Mouse (Mus musculus): ENCODE measurements around the gene Gm42906. TPM values are rescaled to one million over a fixed set of nuclear protein-coding genes. Genes with fewer than 3 reads are reported as not detected.

Gene Gm42906
- total RNA-seq (2023) = not detected

DNA sequence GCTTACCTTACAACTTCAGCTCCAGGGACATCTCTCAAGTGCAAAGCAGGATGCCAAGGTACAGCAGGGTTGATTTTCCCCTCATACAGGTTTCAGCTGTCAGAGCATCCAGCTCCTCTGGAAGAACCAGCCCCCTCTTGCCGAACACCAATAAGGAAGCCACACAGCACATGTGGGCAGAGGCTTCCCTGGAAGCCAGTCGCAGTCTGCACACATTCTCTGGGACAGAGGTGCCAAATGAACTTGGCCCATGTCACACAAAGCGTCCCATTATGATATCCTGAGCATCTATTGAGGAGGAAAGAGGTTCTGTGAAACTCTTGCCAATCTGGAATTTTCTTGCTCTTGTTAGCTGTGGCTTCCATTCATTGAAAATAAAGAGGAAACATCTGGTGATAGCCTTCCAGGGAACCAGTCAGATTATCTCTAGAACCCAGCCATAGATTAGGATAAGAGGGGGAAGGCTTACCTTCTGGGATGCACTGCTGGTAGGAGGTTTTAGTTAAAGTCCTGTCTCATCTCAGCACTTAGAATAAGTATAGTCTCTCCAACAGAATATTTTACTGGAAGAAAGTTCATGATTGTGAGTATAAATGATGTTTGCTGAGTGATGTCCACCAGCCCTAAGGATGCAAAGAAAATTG is at the start of gene Gm42906:
TSS of gene Gm42906 (minus strand) at position 51 of the 644 bp plus-strand sequence.

GRCm38 (mm10) chr5:151233400-151234031 is 194.4 kb downstream of the Gm42906 start, which contains the start of gene Stard13:
Gene Stard13 (minus strand): TSS chr5:151233836.

Other genes starting within 250 kb of the Gm42906 start
- under 1 TPM; 0.39 to 0.43 TPM for gene Stard13, start 194.3 kb downstream of the Gm42906 start, total RNA-seq (2023)
- not detected for gene Vmn2r18, start 177.9 kb upstream of the Gm42906 start, total RNA-seq (2023)
- gene Rfc3, start 223.1 kb upstream of the Gm42906 start, total RNA-seq (2023) = 10 to 100 TPM; 10.1 to 11.5 TPM

Data from monocyte, adult 59 days (primary cell).